Mouse (Mus musculus) lung, embryonic 14.5 days (tissue): ENCODE measurements around the gene Olfr1134. TPM values are rescaled to one million over a fixed set of nuclear protein-coding genes. Genes with fewer than 3 reads are reported as not detected.
"Not testable (repeated sequence)": the region's sequence is repeated elsewhere in the genome, so short reads cannot be mapped to it uniquely, and the experiment has no call there.

Experiments used
- ATAC-seq: fragments of 200-750 bp; cut with Nextera tagmentation; 2 replicates; pipeline ENCODE4 v1.8.0; 2017; ENCODE audit warnings: mild to moderate bottlenecking, moderate TSS enrichment, moderate library complexity; ENCODE audit not compliant: insufficient read depth
- DNase-seq: peaks from one replicate; pipeline ENCODE4 v3.0.0-alpha.2; 2015
- H3K27ac ChIP-seq: fragments of 300-500 bp; sonication (generic); 2 replicates; pipeline ENCODE4 v1.5.1; 2014; ENCODE audit warnings: low read depth, mild to moderate bottlenecking, moderate library complexity
- H3K27me3 ChIP-seq: fragments of 300-500 bp; sonication (generic); 2 replicates; pipeline ENCODE4 v1.6.1; 2014; ENCODE audit warnings: low read length, control low read depth; ENCODE audit not compliant: insufficient read depth
- H3K36me3 ChIP-seq: fragments of 300-500 bp; sonication (generic); 2 replicates; pipeline ENCODE4 v1.6.1; 2014; ENCODE audit warnings: control low read depth; ENCODE audit not compliant: insufficient read depth
- H3K4me1 ChIP-seq: fragments of 300-500 bp; sonication (generic); 2 replicates; pipeline ENCODE4 v1.6.1; 2014; ENCODE audit warnings: antibody characterized with exemption, control low read depth; ENCODE audit not compliant: insufficient read depth
- H3K4me2 ChIP-seq: fragments of 300-500 bp; sonication (generic); 2 replicates; pipeline ENCODE4 v1.6.1; 2014; ENCODE audit warnings: mild to moderate bottlenecking
- H3K4me3 ChIP-seq: fragments of 300-500 bp; sonication (generic); 2 replicates; pipeline ENCODE4 v1.5.1; 2014; ENCODE audit warnings: low read depth, low read length
- H3K9ac ChIP-seq: fragments of 300-500 bp; sonication (generic); 2 replicates; pipeline ENCODE4 v1.6.1; 2014
- H3K9me3 ChIP-seq: fragments of 300-500 bp; sonication (generic); 2 replicates; pipeline ENCODE4 v1.6.1; 2016; ENCODE audit warnings: low read depth, low read length, control low read depth
- CTCF ChIP-seq: IDR thresholded peaks from 2 replicates; pipeline ENCODE4 v1.5.1; 2016; ENCODE audit warnings: antibody characterized with exemption, low read depth
- WGBS: fragments of 180-500 bp; shearing (Covaris S2); extraction: QIAGEN DNeasy Blood & Tissue Kit; methylation state at CpG from one replicate; pipeline ENCODE4 v1.1.7; 2014; 5-methylcytosine and 5-hydroxymethylcytosine counted together
- polyA plus RNA-seq: library from polyadenylated mRNA; unstranded; fragments of >200 nt; fragmentation: Nextera tagmentation; extraction: Ambion mirVana; gene quantifications from 2 replicates; pipeline ENCODE4 v1.2.1, GENCODE M21; 2014

Olfr1134 gene
- not detected in 2 replicates for polyA plus RNA-seq

GRCm38 (mm10) chr2:87658360-87658759 lies at the start of gene Olfr1134:
Olfr1134 (minus strand) TSS chr2:87658460.
- no peak within 1 kb of the TSS for H3K4me3 ChIP-seq
- no peaks in the 10 kb centered on the region for H3K4me1 ChIP-seq
- no peaks in the 10 kb centered on the region for H3K27me3 ChIP-seq
- TF ChIP-seq CTCF = no peak
- H3K27ac ChIP-seq = no peak within 1 kb of the TSS
- no peak for ATAC-seq
- no peaks in the 10 kb centered on the region for H3K36me3 ChIP-seq
- no peak within 1 kb of the TSS for H3K4me2 ChIP-seq
- H3K9me3 ChIP-seq = no peaks in the 10 kb centered on the region
- no peak for DNase-seq
- no peak within 1 kb of the TSS for H3K9ac ChIP-seq
- 83% methylated on average over 2 of the region's 2 CpGs for WGBS

- H3K27ac ChIP-seq = no peak within 1 kb of the TSS
Observed at GRCm38 (mm10) chr2:87693847-87694246, 35.6 kb upstream of the Olfr1134 start, which contains the start of gene Olfr1136. Olfr1136 (minus strand) TSS chr2:87693947.

GRCm38 (mm10) chr2:87673564-87673963 lies 15.3 kb upstream of the Olfr1134 start, which contains the start of gene Olfr1135:
Olfr1135 (minus strand) TSS chr2:87673664.
- Histone ChIP-seq H3K4me2 (no peak within 1 kb of the TSS), H3K27ac (no peak within 1 kb of the TSS), H3K9ac (no peak within 1 kb of the TSS), H3K4me3 (no peak within 1 kb of the TSS), H3K36me3 (no peaks in the 10 kb centered on the region), H3K4me1 (no peaks in the 10 kb centered on the region), H3K27me3 (no peaks in the 10 kb centered on the region), H3K9me3 (no peaks in the 10 kb centered on the region)
- no peak for TF ChIP-seq CTCF
- WGBS = 7% methylated on average over 1 of the region's 1 CpGs
- no peak for DNase-seq
- no peak for ATAC-seq

More at GRCm38 (mm10) chr2:87693847-87694246, 35.6 kb upstream of the Olfr1134 start, which contains the start of gene Olfr1136:
- no peaks in the 10 kb centered on the region for H3K9me3 ChIP-seq
- no peak within 1 kb of the TSS for H3K4me2 ChIP-seq
- H3K9ac ChIP-seq = no peak within 1 kb of the TSS
- no peaks in the 10 kb centered on the region for H3K27me3 ChIP-seq
- no peak within 1 kb of the TSS for H3K4me3 ChIP-seq
- H3K4me1 ChIP-seq = no peaks in the 10 kb centered on the region
- H3K36me3 ChIP-seq = no peaks in the 10 kb centered on the region
- no peak for DNase-seq
- no peak for TF ChIP-seq CTCF
- no peak for ATAC-seq

GRCm38 (mm10) chr2:87647274-87647673 lies 11.0 kb downstream of the Olfr1134 start, which contains the start of gene Olfr1133:
Olfr1133 (minus strand) TSS chr2:87647374.
- no peak for ATAC-seq
- H3K4me3 ChIP-seq = no peak within 1 kb of the TSS
- H3K9ac ChIP-seq = no peak within 1 kb of the TSS
- no peak for TF ChIP-seq CTCF
- no peaks in the 10 kb centered on the region for H3K4me1 ChIP-seq
- H3K36me3 ChIP-seq = no peaks in the 10 kb centered on the region
- no peak within 1 kb of the TSS for H3K4me2 ChIP-seq
- no peak for DNase-seq
- H3K9me3 ChIP-seq = no peaks in the 10 kb centered on the region
- no peaks in the 10 kb centered on the region for H3K27me3 ChIP-seq
- no peak within 1 kb of the TSS for H3K27ac ChIP-seq

- Histone ChIP-seq H3K27ac (no peak overlapping the region), H3K9me3 (no peaks in the 10 kb centered on the region), H3K36me3 (no peaks in the 10 kb centered on the region), H3K9ac (no peak overlapping the region), H3K4me2 (no peak overlapping the region), H3K4me3 (no peak overlapping the region), H3K4me1 (no peaks in the 10 kb centered on the region), H3K27me3 (no peaks in the 10 kb centered on the region)
- TF ChIP-seq CTCF = no peak
- ATAC-seq = no peak
- DNase-seq = no peak
Observed at GRCm38 (mm10) chr2:87642441-87642840, 15.8 kb downstream of the Olfr1134 start.

- Histone ChIP-seq H3K27me3 (no peaks in the 10 kb centered on the region), H3K9me3 (no peaks in the 10 kb centered on the region), H3K4me2 (no peak within 1 kb of the TSS), H3K36me3 (no peaks in the 10 kb centered on the region), H3K9ac (no peak within 1 kb of the TSS), H3K4me1 (no peaks in the 10 kb centered on the region), H3K4me3 (no peak within 1 kb of the TSS), H3K27ac (no peak within 1 kb of the TSS)
- no peak for TF ChIP-seq CTCF
- no peak for ATAC-seq
- no peak for DNase-seq
Observed at GRCm38 (mm10) chr2:87637435-87637834, 20.8 kb downstream of the Olfr1134 start, which contains the start of gene Olfr1132. Olfr1132 (minus strand) TSS chr2:87637535.

- DNase-seq (no peak), ATAC-seq (no peak)
- Histone ChIP-seq H3K36me3 (no peaks in the 10 kb centered on the region), H3K9me3 (no peaks in the 10 kb centered on the region), H3K9ac (no peak within 1 kb of the TSS), H3K27ac (no peak within 1 kb of the TSS), H3K4me2 (no peak within 1 kb of the TSS), H3K27me3 (no peaks in the 10 kb centered on the region), H3K4me3 (no peak within 1 kb of the TSS), H3K4me1 (no peaks in the 10 kb centered on the region)
- 70% methylated on average over 3 of the region's 3 CpGs for WGBS
- no peak for TF ChIP-seq CTCF
Observed at GRCm38 (mm10) chr2:87626804-87627203, 31.5 kb downstream of the Olfr1134 start, which contains the start of gene Olfr1131. Olfr1131 (plus strand) TSS chr2:87627104.

- H3K9me3 ChIP-seq, H3K4me3 ChIP-seq, ATAC-seq, H3K4me1 ChIP-seq, H3K9ac ChIP-seq, H3K27me3 ChIP-seq, H3K27ac ChIP-seq, H3K4me2 ChIP-seq, DNase-seq, H3K36me3 ChIP-seq: not testable (repeated sequence)
Observed at GRCm38 (mm10) chr2:87605912-87606311, 52.3 kb downstream of the Olfr1134 start, which contains the start of gene Olfr1130. Olfr1130 (plus strand) TSS chr2:87606212.

Other genes with a start within 250 kb of the Olfr1134 start
- gene Olfr1123, start 241.8 kb downstream of the Olfr1134 start, polyA plus RNA-seq = not detected in 2 replicates
- gene Olfr1124, start 228.2 kb downstream of the Olfr1134 start, polyA plus RNA-seq = not detected in 2 replicates
- not detected in 2 replicates for gene Olfr1126, start 204.5 kb downstream of the Olfr1134 start, polyA plus RNA-seq
- not detected in 2 replicates for gene Pramel7, start 161.4 kb downstream of the Olfr1134 start, polyA plus RNA-seq
- gene Pramel6, start 151.9 kb downstream of the Olfr1134 start, polyA plus RNA-seq = not detected in 2 replicates
- gene Olfr153, start 126.7 kb downstream of the Olfr1134 start, polyA plus RNA-seq = not detected in 2 replicates
- gene Olfr1128, start 112.9 kb downstream of the Olfr1134 start, polyA plus RNA-seq = not detected in 2 replicates
- gene Olfr1129, start 84.6 kb downstream of the Olfr1134 start, polyA plus RNA-seq = not detected in 2 replicates
- not detected in 2 replicates for gene Olfr1130, start 52.2 kb downstream of the Olfr1134 start, polyA plus RNA-seq
- gene Olfr1131, start 31.4 kb downstream of the Olfr1134 start, polyA plus RNA-seq = not detected in 2 replicates
- gene Olfr1132, start 20.9 kb downstream of the Olfr1134 start, polyA plus RNA-seq = not detected in 2 replicates
- gene Olfr1133, start 11.1 kb downstream of the Olfr1134 start, polyA plus RNA-seq = not detected in 2 replicates
- not detected in 2 replicates for gene Olfr1135, start 15.2 kb upstream of the Olfr1134 start, polyA plus RNA-seq
- not detected in 2 replicates for gene Olfr1136, start 35.5 kb upstream of the Olfr1134 start, polyA plus RNA-seq
- gene Olfr1137, start 54.7 kb upstream of the Olfr1134 start, polyA plus RNA-seq = not detected in 2 replicates
- gene Olfr1138, start 81.5 kb upstream of the Olfr1134 start, polyA plus RNA-seq = not detected in 2 replicates
- gene Olfr1140, start 85.3 kb upstream of the Olfr1134 start, polyA plus RNA-seq = not detected in 2 replicates
- not detected in 2 replicates for gene Olfr1141, start 95.5 kb upstream of the Olfr1134 start, polyA plus RNA-seq
- not detected in 2 replicates for gene Olfr152, start 121.0 kb upstream of the Olfr1134 start, polyA plus RNA-seq
- not detected in 2 replicates for gene Olfr1143, start 142.1 kb upstream of the Olfr1134 start, polyA plus RNA-seq
- gene Olfr1145, start 151.4 kb upstream of the Olfr1134 start, polyA plus RNA-seq = not detected in 2 replicates
- gene Olfr1148, start 172.1 kb upstream of the Olfr1134 start, polyA plus RNA-seq = not detected in 2 replicates
- gene Olfr1150-ps1, start 185.5 kb upstream of the Olfr1134 start, polyA plus RNA-seq = not detected in 2 replicates
- gene Olfr1151, start 197.4 kb upstream of the Olfr1134 start, polyA plus RNA-seq = not detected in 2 replicates
- gene Olfr1152, start 208.0 kb upstream of the Olfr1134 start, polyA plus RNA-seq = not detected in 2 replicates
- not detected in 2 replicates for gene Olfr1153, start 236.5 kb upstream of the Olfr1134 start, polyA plus RNA-seq
- not detected in 2 replicates for gene Olfr1154, start 246.7 kb upstream of the Olfr1134 start, polyA plus RNA-seq